Mouse (Mus musculus) liver, embryonic 13.5 days (tissue): ENCODE measurements around the gene D1Ertd622e. TPM values are rescaled to one million over a fixed set of nuclear protein-coding genes. Genes with fewer than 3 reads are reported as not detected.

ENCODE experiments used
- ATAC-seq: fragments of 200-750 bp; cut with Nextera tagmentation; 2 replicates; pipeline ENCODE4 v1.8.0; 2017; ENCODE audit warnings: low read depth, mild to moderate bottlenecking, moderate number of reproducible peaks, moderate library complexity
- DNase-seq: peaks from one replicate; pipeline ENCODE4 v3.0.0; 2022
- H3K27ac ChIP-seq: fragments of 300-500 bp; sonication (generic); 2 replicates; pipeline ENCODE4 v1.5.1; 2015; ENCODE audit warnings: moderate library complexity, mild to moderate bottlenecking, inconsistent platforms
- H3K27me3 ChIP-seq: fragments of 300-500 bp; sonication (generic); 2 replicates; pipeline ENCODE4 v1.6.1; 2015; ENCODE audit warnings: mild to moderate bottlenecking, inconsistent platforms
- H3K36me3 ChIP-seq: fragments of 300-500 bp; sonication (generic); 2 replicates; pipeline ENCODE4 v1.6.1; 2015; ENCODE audit warnings: mild to moderate bottlenecking, inconsistent platforms
- H3K4me1 ChIP-seq: fragments of 300-500 bp; sonication (generic); replicated peaks from 2 replicates; pipeline ENCODE4 v1.6.1; 2015; ENCODE audit warnings: inconsistent platforms
- H3K4me2 ChIP-seq: fragments of 300-500 bp; sonication (generic); 2 replicates; pipeline ENCODE4 v1.6.1; 2015; ENCODE audit warnings: inconsistent platforms, mild to moderate bottlenecking, moderate library complexity
- H3K4me3 ChIP-seq: fragments of 300-500 bp; sonication (generic); replicated peaks from 2 replicates; pipeline ENCODE4 v1.5.1; 2015; ENCODE audit warnings: mild to moderate bottlenecking, inconsistent platforms
- H3K9ac ChIP-seq: fragments of 300-500 bp; sonication (generic); 2 replicates; pipeline ENCODE4 v1.6.1; 2015; ENCODE audit warnings: mild to moderate bottlenecking, inconsistent platforms
- H3K9me3 ChIP-seq: fragments of 300-500 bp; sonication (generic); replicated peaks from 2 replicates; pipeline ENCODE4 v1.6.1; 2016; ENCODE audit warnings: inconsistent platforms
- WGBS: fragments of 180-500 bp; shearing (Covaris S2); methylation state at CpG from one replicate; pipeline ENCODE4 v1.1.7; 2015; ENCODE audit not compliant: insufficient replicate concordance; 5-methylcytosine and 5-hydroxymethylcytosine counted together
- polyA plus RNA-seq: library from polyadenylated mRNA; unstranded; fragments of >200 nt; fragmentation: Nextera tagmentation; extraction: Ambion mirVana; gene quantifications from 2 replicates; pipeline ENCODE4 v1.2.1, GENCODE M21; 2015

The D1Ertd622e gene
- 40.9 and 51.1 TPM in 2 replicates for polyA plus RNA-seq

GRCm38 (mm10) chr1:97661406-97662241 lies at the start of gene D1Ertd622e:
D1Ertd622e (minus strand) TSS chr1:97662074.
- Histone ChIP-seq H3K27ac (peak within 1 kb of the TSS; percentile 97), H3K9me3 (no peaks in the 10 kb centered on the region), H3K9ac (peak within 1 kb of the TSS; percentile 98), H3K4me1 (peaks cover 40% of the 10 kb centered on the region), H3K4me3 (peak within 1 kb of the TSS; percentile 94), H3K4me2 (peak within 1 kb of the TSS; percentile 83), H3K36me3 (peaks cover 6% of the 10 kb centered on the region; the same call in 1 of the 2 replicates), H3K27me3 (peaks cover 4% of the 10 kb centered on the region)
- peak; percentile 73 for DNase-seq
- under 1% methylated on average over 85 of the region's 106 CpGs for WGBS
- ATAC-seq = peak; percentile 84

GRCm38 (mm10) chr1:97710520-97710919 lies 48.6 kb upstream of the D1Ertd622e start:
- 74% methylated on average over 3 of the region's 3 CpGs for WGBS
- peaks cover 26% of the 10 kb centered on the region for H3K36me3 ChIP-seq
- H3K4me1 ChIP-seq = no peaks in the 10 kb centered on the region
- H3K4me2 ChIP-seq = no peak overlapping the region
- H3K4me3 ChIP-seq = no peak overlapping the region
- ATAC-seq (no peak), DNase-seq (no peak)
- H3K27ac ChIP-seq = no peak overlapping the region
- no peak overlapping the region for H3K9ac ChIP-seq
- no peaks in the 10 kb centered on the region for H3K9me3 ChIP-seq
- H3K27me3 ChIP-seq = no peaks in the 10 kb centered on the region

- Histone ChIP-seq H3K9me3 (no peaks in the 10 kb centered on the region), H3K4me2 (no peak overlapping the region), H3K27me3 (no peaks in the 10 kb centered on the region), H3K27ac (no peak overlapping the region), H3K4me1 (no peaks in the 10 kb centered on the region), H3K36me3 (peaks cover 18% of the 10 kb centered on the region), H3K4me3 (no peak overlapping the region), H3K9ac (no peak overlapping the region)
- DNase-seq = no peak
- ATAC-seq = no peak
These were observed 43.5 kb upstream of the D1Ertd622e start for GRCm38 (mm10) chr1:97705389-97705788.

- Histone ChIP-seq H3K27ac (no peak overlapping the region), H3K27me3 (no peaks in the 10 kb centered on the region), H3K9me3 (no peaks in the 10 kb centered on the region), H3K4me2 (no peak overlapping the region), H3K4me1 (no peaks in the 10 kb centered on the region), H3K4me3 (no peak overlapping the region), H3K36me3 (peaks cover 15% of the 10 kb centered on the region; the same call in 1 of the 2 replicates), H3K9ac (no peak overlapping the region)
- ATAC-seq = no peak
- DNase-seq = no peak
- 70% methylated on average over 1 of the region's 1 CpGs for WGBS
These were observed 42.8 kb upstream of the D1Ertd622e start for GRCm38 (mm10) chr1:97704646-97705045.

- Histone ChIP-seq H3K36me3 (no peaks in the 10 kb centered on the region; the same call in 1 of the 2 replicates), H3K9me3 (no peaks in the 10 kb centered on the region), H3K4me3 (no peak overlapping the region), H3K27ac (no peak overlapping the region), H3K4me1 (no peaks in the 10 kb centered on the region), H3K27me3 (no peaks in the 10 kb centered on the region), H3K4me2 (no peak overlapping the region), H3K9ac (no peak overlapping the region)
- no peak for DNase-seq
- WGBS = 27% methylated on average over 11 of the region's 11 CpGs
- no peak; the same call in 1 of the 2 replicates for ATAC-seq
These were observed 37.2 kb upstream of the D1Ertd622e start for GRCm38 (mm10) chr1:97698956-97699570.

- H3K9ac ChIP-seq = no peak overlapping the region
- no peaks in the 10 kb centered on the region for H3K4me1 ChIP-seq
- H3K9me3 ChIP-seq = no peaks in the 10 kb centered on the region
- no peak overlapping the region for H3K27ac ChIP-seq
- no peak overlapping the region for H3K4me3 ChIP-seq
- DNase-seq (no peak), ATAC-seq (no peak)
- H3K36me3 ChIP-seq = no peaks in the 10 kb centered on the region
- H3K27me3 ChIP-seq = no peaks in the 10 kb centered on the region
- H3K4me2 ChIP-seq = no peak overlapping the region
- 78% methylated on average over 1 of the region's 1 CpGs for WGBS
These were observed 35.4 kb upstream of the D1Ertd622e start for GRCm38 (mm10) chr1:97697273-97697672.

GRCm38 (mm10) chr1:97693825-97694224 lies 32.0 kb upstream of the D1Ertd622e start:
- H3K27me3 ChIP-seq = no peaks in the 10 kb centered on the region
- no peaks in the 10 kb centered on the region for H3K36me3 ChIP-seq
- ATAC-seq (no peak), DNase-seq (no peak)
- H3K9me3 ChIP-seq = no peaks in the 10 kb centered on the region
- H3K4me2 ChIP-seq = no peak overlapping the region
- H3K27ac ChIP-seq = no peak overlapping the region
- no peaks in the 10 kb centered on the region for H3K4me1 ChIP-seq
- no peak overlapping the region for H3K9ac ChIP-seq
- H3K4me3 ChIP-seq = no peak overlapping the region

- Histone ChIP-seq H3K9ac (no peak overlapping the region), H3K9me3 (no peaks in the 10 kb centered on the region), H3K27me3 (no peaks in the 10 kb centered on the region), H3K4me1 (no peaks in the 10 kb centered on the region), H3K4me3 (no peak overlapping the region), H3K27ac (no peak overlapping the region), H3K4me2 (no peak overlapping the region), H3K36me3 (no peaks in the 10 kb centered on the region)
- 10% methylated on average over 3 of the region's 3 CpGs for WGBS
- DNase-seq (peak; percentile 11), ATAC-seq (peak; percentile 72)
These were observed 26.9 kb upstream of the D1Ertd622e start for GRCm38 (mm10) chr1:97688756-97689155.

GRCm38 (mm10) chr1:97676526-97677177 lies 14.8 kb upstream of the D1Ertd622e start:
- DNase-seq (no peak), ATAC-seq (no peak)
- H3K36me3 ChIP-seq = no peaks in the 10 kb centered on the region
- H3K4me3 ChIP-seq = no peak overlapping the region
- 50% methylated on average over 4 of the region's 4 CpGs for WGBS
- H3K4me1 ChIP-seq = peaks cover 7% of the 10 kb centered on the region
- no peaks in the 10 kb centered on the region for H3K27me3 ChIP-seq
- no peaks in the 10 kb centered on the region for H3K9me3 ChIP-seq
- no peak overlapping the region for H3K27ac ChIP-seq
- H3K4me2 ChIP-seq = no peak overlapping the region
- no peak overlapping the region for H3K9ac ChIP-seq

- Histone ChIP-seq H3K27ac (no peak overlapping the region), H3K4me2 (no peak overlapping the region), H3K36me3 (no peaks in the 10 kb centered on the region), H3K27me3 (no peaks in the 10 kb centered on the region), H3K9ac (no peak overlapping the region), H3K4me3 (no peak overlapping the region), H3K9me3 (no peaks in the 10 kb centered on the region), H3K4me1 (peaks cover 7% of the 10 kb centered on the region)
- ATAC-seq (no peak), DNase-seq (no peak)
- 32% methylated on average over 2 of the region's 2 CpGs for WGBS
These were observed 14.2 kb upstream of the D1Ertd622e start for GRCm38 (mm10) chr1:97676115-97676514.

- Histone ChIP-seq H3K9ac (no peak overlapping the region), H3K27me3 (no peaks in the 10 kb centered on the region), H3K9me3 (no peaks in the 10 kb centered on the region), H3K36me3 (no peaks in the 10 kb centered on the region), H3K4me1 (peaks cover 7% of the 10 kb centered on the region), H3K4me3 (no peak overlapping the region), H3K4me2 (no peak overlapping the region), H3K27ac (no peak overlapping the region)
- DNase-seq (peak; percentile 6), ATAC-seq (peak; percentile 58; the same call in 1 of the 2 replicates)
- WGBS = 9% methylated on average over 2 of the region's 2 CpGs
These were observed 11.0 kb upstream of the D1Ertd622e start for GRCm38 (mm10) chr1:97672849-97673248.
